Mouse (Mus musculus) bone marrow, adult 2 months (tissue): ENCODE data around the gene Fam131a. TPM values are rescaled to one million over a fixed set of nuclear protein-coding genes. Genes with fewer than 3 reads are reported as not detected.

Experiments
- H3K27ac ChIP-seq: fragments of 200-500 bp; 2 replicates; pipeline ENCODE4 v1.5.1; 2012; ENCODE audit warnings: low read depth, mild to moderate bottlenecking, control low read depth, inconsistent platforms, low read length; ENCODE audit not compliant: control insufficient read depth, poor library complexity, insufficient read depth
- H3K4me1 ChIP-seq: fragments of 200-500 bp; 2 replicates; pipeline ENCODE4 v1.6.1; 2011; ENCODE audit warnings: low read length; ENCODE audit not compliant: control insufficient read depth, insufficient read depth
- H3K4me3 ChIP-seq: fragments of 200-500 bp; replicated peaks from 2 replicates; pipeline ENCODE3; 2011; ENCODE audit warnings: mild to moderate bottlenecking, low read depth, low read length, control low read depth; ENCODE audit not compliant: control insufficient read depth
- CTCF ChIP-seq: fragments of 200-500 bp; IDR thresholded peaks from 2 replicates; pipeline ENCODE4 v1.5.1; 2011; ENCODE audit warnings: low read length, control low read depth; ENCODE audit not compliant: control insufficient read depth, insufficient read depth
- POLR2A ChIP-seq: fragments of 200-500 bp; IDR thresholded peaks from 2 replicates; pipeline ENCODE4 v1.6.1; 2011; ENCODE audit warnings: low read depth, mild to moderate bottlenecking, control low read depth, low read length, borderline replicate concordance; ENCODE audit not compliant: control insufficient read depth
- WGBS: fragments of 180-500 bp; shearing (Covaris S2); methylation state at CpG from one replicate; pipeline ENCODE4 v1.1.7; 2018; 5-methylcytosine and 5-hydroxymethylcytosine counted together
- polyA plus RNA-seq: library from polyadenylated mRNA; stranded (reverse); fragments of >200 nt; gene quantifications from 2 replicates; pipeline ENCODE4 v1.2.4, GENCODE M21; 2011; ENCODE audit warnings: low replicate concordance; ENCODE audit not compliant: missing spikeins, insufficient read depth, insufficient read length

Gene Fam131a
- polyA plus RNA-seq, 1 experiment = 7.0 TPM

- 62% methylated on average over 4 of the region's 4 CpGs for WGBS
- TF ChIP-seq CTCF (no peak), POLR2A (no peak)
- Histone ChIP-seq H3K4me1 (no peaks in the 10 kb centered on the region), H3K4me3 (no peak overlapping the region), H3K27ac (no peak overlapping the region)
These were observed 32.7 kb downstream of the Fam131a start for GRCm38 (mm10) chr16:20725750-20726149.

- TF ChIP-seq CTCF (no peak), POLR2A (no peak)
- no peaks in the 10 kb centered on the region for H3K4me1 ChIP-seq
- no peak overlapping the region for H3K27ac ChIP-seq
- H3K4me3 ChIP-seq = no peak overlapping the region
- WGBS = 61% methylated on average over 1 of the region's 1 CpGs
These were observed 33.3 kb downstream of the Fam131a start for GRCm38 (mm10) chr16:20726384-20726783.

- TF ChIP-seq POLR2A (no peak), CTCF (no peak)
- Histone ChIP-seq H3K4me3 (no peak overlapping the region), H3K4me1 (peaks cover 2% of the 10 kb centered on the region; the same call in 1 of the 2 replicates), H3K27ac (no peak overlapping the region)
- WGBS = 44% methylated on average over 5 of the region's 5 CpGs
These were observed 37.3 kb downstream of the Fam131a start for GRCm38 (mm10) chr16:20730293-20730711.

GRCm38 (mm10) chr16:20731688-20732087, 38.6 kb downstream of the Fam131a start:
- H3K4me3 ChIP-seq = no peak overlapping the region
- WGBS = 56% methylated on average over 5 of the region's 5 CpGs
- no peak for TF ChIP-seq POLR2A
- TF ChIP-seq CTCF = no peak
- H3K27ac ChIP-seq = no peak overlapping the region
- peaks cover 2% of the 10 kb centered on the region; the same call in 1 of the 2 replicates for H3K4me1 ChIP-seq

- whole genome bisulfite sequencing = 8% methylated on average over 28 of the region's 30 CpGs
- H3K27ac ChIP-seq = no peak overlapping the region
- TF ChIP-seq CTCF = no peak
- TF ChIP-seq POLR2A = no peak
- H3K4me3 ChIP-seq = no peak overlapping the region
- H3K4me1 ChIP-seq = peaks cover 2% of the 10 kb centered on the region; the same call in 1 of the 2 replicates
These were observed 39.3 kb downstream of the Fam131a start for GRCm38 (mm10) chr16:20732251-20732924.

GRCm38 (mm10) chr16:20732925-20733730, 40.1 kb downstream of the Fam131a start, which contains the start of gene Chrd:
Gene Chrd, plus strand, starts transcription at chr16:20733127.
- Histone ChIP-seq H3K4me3 (no peak within 1 kb of the TSS), H3K4me1 (peaks cover 2% of the 10 kb centered on the region; the same call in 1 of the 2 replicates), H3K27ac (no peak within 1 kb of the TSS)
- TF ChIP-seq CTCF (no peak), POLR2A (no peak)
- WGBS = 1% methylated on average over 68 of the region's 70 CpGs

- H3K4me1 ChIP-seq = peaks cover 2% of the 10 kb centered on the region; the same call in 1 of the 2 replicates
- H3K4me3 ChIP-seq = no peak within 1 kb of the TSS
- TF ChIP-seq CTCF (no peak), POLR2A (no peak)
- H3K27ac ChIP-seq = no peak within 1 kb of the TSS
- 3% methylated on average over 45 of the region's 45 CpGs for WGBS
These were observed 41.0 kb downstream of the Fam131a start, which contains the start of gene Thpo for GRCm38 (mm10) chr16:20733731-20734730. Gene Thpo, minus strand, starts transcription at chr16:20734511.

- H3K4me3 ChIP-seq = no peak overlapping the region
- H3K27ac ChIP-seq = no peak overlapping the region
- 60% methylated on average over 5 of the region's 5 CpGs for WGBS
- TF ChIP-seq POLR2A (no peak), CTCF (no peak)
- H3K4me1 ChIP-seq = peaks cover 2% of the 10 kb centered on the region; the same call in 1 of the 2 replicates
These were observed 42.6 kb downstream of the Fam131a start for GRCm38 (mm10) chr16:20735651-20736050.
